Mouse (Mus musculus): ENCODE data around the gene Cenpx. TPM values are rescaled to one million over a fixed set of nuclear protein-coding genes. Genes with fewer than 3 reads are reported as not detected.
A peak's percentile ranks its signal among the peaks of the same experiment; 100 is the strongest.

The Cenpx gene
- polyA plus RNA-seq, 1 experiment, result 157 TPM

- H3K27ac ChIP-seq (ENCODE audit: insufficient read depth, low read depth, low read length), result peak overlapping the region; percentile 39; the same call in 1 of the 2 replicates
- no peaks in the 10 kb centered on the region for H3K36me3 ChIP-seq (ENCODE audit: control insufficient read depth, insufficient read depth, low read length)
- peaks cover 27% of the 10 kb centered on the region for H3K4me1 ChIP-seq (ENCODE audit: control insufficient read depth, insufficient read depth, low read length)
- TF ChIP-seq POLR2A (IDR thresholded peaks at IDR 0.05; ENCODE audit: low read depth, low read length) (no peak), CTCF (conservative IDR thresholded peaks at IDR 0.05; ENCODE audit: insufficient read depth, insufficient read length, low read depth, low read length) (no peak)
- WGBS, result 47% methylated on average over 12 of the region's 12 CpGs
- no peaks in the 10 kb centered on the region for H3K27me3 ChIP-seq (replicated peaks; ENCODE audit: control insufficient read depth, insufficient read depth, low read length)
- DNase-seq, result peak; percentile 84
- H3K4me3 ChIP-seq (ENCODE audit: insufficient read depth, low read depth, low read length), result no peak overlapping the region
Observed at GRCm38 (mm10) chr11:120695641-120696040, 17.9 kb downstream of the Cenpx start.

GRCm38 (mm10) chr11:120695184-120695583 is 18.4 kb downstream of the Cenpx start:
- Histone ChIP-seq H3K4me3 (ENCODE audit: insufficient read depth, low read depth, low read length) (no peak overlapping the region), H3K27ac (ENCODE audit: insufficient read depth, low read depth, low read length) (0 out of 2 replicates have a peak overlapping the region, but pooled peaks have one; percentile 20), H3K4me1 (ENCODE audit: control insufficient read depth, insufficient read depth, low read length) (peaks cover 27% of the 10 kb centered on the region), H3K27me3 (replicated peaks; ENCODE audit: control insufficient read depth, insufficient read depth, low read length) (no peaks in the 10 kb centered on the region), H3K36me3 (ENCODE audit: control insufficient read depth, insufficient read depth, low read length) (no peaks in the 10 kb centered on the region)
- 37% methylated on average over 4 of the region's 4 CpGs for WGBS
- DNase-seq, result no peak
- TF ChIP-seq CTCF (conservative IDR thresholded peaks at IDR 0.05; ENCODE audit: insufficient read depth, insufficient read length, low read depth, low read length) (no peak), POLR2A (IDR thresholded peaks at IDR 0.05; ENCODE audit: low read depth, low read length) (no peak)

- TF ChIP-seq CTCF (conservative IDR thresholded peaks at IDR 0.05; ENCODE audit: insufficient read depth, insufficient read length, low read depth, low read length) (no peak), POLR2A (IDR thresholded peaks at IDR 0.05; ENCODE audit: low read depth, low read length) (no peak)
- no peaks in the 10 kb centered on the region for H3K27me3 ChIP-seq (replicated peaks; ENCODE audit: control insufficient read depth, insufficient read depth, low read length)
- peak; percentile 72 for DNase-seq
- WGBS, result 57% methylated on average over 3 of the region's 3 CpGs
- H3K4me1 ChIP-seq (ENCODE audit: control insufficient read depth, insufficient read depth, low read length), result peaks cover 27% of the 10 kb centered on the region
- H3K36me3 ChIP-seq (ENCODE audit: control insufficient read depth, insufficient read depth, low read length), result 0 out of 2 replicates have a peak, but pooled peaks cover 3% of the 10 kb centered on the region
- no peak overlapping the region for H3K4me3 ChIP-seq (ENCODE audit: insufficient read depth, low read depth, low read length)
- peak overlapping the region; percentile 71 for H3K27ac ChIP-seq (ENCODE audit: insufficient read depth, low read depth, low read length)
Observed at GRCm38 (mm10) chr11:120693461-120693860, 20.1 kb downstream of the Cenpx start.

- H3K36me3 ChIP-seq (ENCODE audit: control insufficient read depth, insufficient read depth, low read length), result 0 out of 2 replicates have a peak, but pooled peaks cover 3% of the 10 kb centered on the region
- no peaks in the 10 kb centered on the region for H3K27me3 ChIP-seq (replicated peaks; ENCODE audit: control insufficient read depth, insufficient read depth, low read length)
- H3K4me1 ChIP-seq (ENCODE audit: control insufficient read depth, insufficient read depth, low read length), result peaks cover 27% of the 10 kb centered on the region
- WGBS, result 50% methylated on average over 4 of the region's 4 CpGs
- H3K27ac ChIP-seq (ENCODE audit: insufficient read depth, low read depth, low read length), result peak overlapping the region; percentile 71
- no peak for TF ChIP-seq POLR2A (IDR thresholded peaks at IDR 0.05; ENCODE audit: low read depth, low read length)
- peak; percentile 25; the same call in 1 of the 2 replicates for TF ChIP-seq CTCF (conservative IDR thresholded peaks at IDR 0.05; ENCODE audit: insufficient read depth, insufficient read length, low read depth, low read length)
- H3K4me3 ChIP-seq (ENCODE audit: insufficient read depth, low read depth, low read length), result no peak overlapping the region
- peak; percentile 92 for DNase-seq
Observed at GRCm38 (mm10) chr11:120692471-120693011, 21.0 kb downstream of the Cenpx start.

- WGBS, result 83% methylated on average over 3 of the region's 3 CpGs
- H3K4me1 ChIP-seq (ENCODE audit: control insufficient read depth, insufficient read depth, low read length), result peaks cover 14% of the 10 kb centered on the region
- H3K36me3 ChIP-seq (ENCODE audit: control insufficient read depth, insufficient read depth, low read length), result 0 out of 2 replicates have a peak, but pooled peaks cover 3% of the 10 kb centered on the region
- H3K4me3 ChIP-seq (ENCODE audit: insufficient read depth, low read depth, low read length), result no peak overlapping the region
- no peaks in the 10 kb centered on the region for H3K27me3 ChIP-seq (replicated peaks; ENCODE audit: control insufficient read depth, insufficient read depth, low read length)
- no peak for TF ChIP-seq CTCF (conservative IDR thresholded peaks at IDR 0.05; ENCODE audit: insufficient read depth, insufficient read length, low read depth, low read length)
- no peak for TF ChIP-seq POLR2A (IDR thresholded peaks at IDR 0.05; ENCODE audit: low read depth, low read length)
- DNase-seq, result no peak
- H3K27ac ChIP-seq (ENCODE audit: insufficient read depth, low read depth, low read length), result no peak overlapping the region
Observed at GRCm38 (mm10) chr11:120689365-120689764, 24.2 kb downstream of the Cenpx start.

GRCm38 (mm10) chr11:120686650-120687272 is 26.8 kb downstream of the Cenpx start:
- H3K27ac ChIP-seq (ENCODE audit: insufficient read depth, low read depth, low read length), result no peak overlapping the region
- WGBS, result 88% methylated on average over 20 of the region's 20 CpGs
- TF ChIP-seq POLR2A (IDR thresholded peaks at IDR 0.05; ENCODE audit: low read depth, low read length), result no peak
- TF ChIP-seq CTCF (conservative IDR thresholded peaks at IDR 0.05; ENCODE audit: insufficient read depth, insufficient read length, low read depth, low read length), result no peak
- 0 out of 2 replicates have a peak, but pooled peaks cover 3% of the 10 kb centered on the region for H3K36me3 ChIP-seq (ENCODE audit: control insufficient read depth, insufficient read depth, low read length)
- H3K27me3 ChIP-seq (replicated peaks; ENCODE audit: control insufficient read depth, insufficient read depth, low read length), result no peaks in the 10 kb centered on the region
- no peaks in the 10 kb centered on the region; the same call in 1 of the 2 replicates for H3K4me1 ChIP-seq (ENCODE audit: control insufficient read depth, insufficient read depth, low read length)
- no peak for DNase-seq
- H3K4me3 ChIP-seq (ENCODE audit: insufficient read depth, low read depth, low read length), result no peak overlapping the region

GRCm38 (mm10) chr11:120684660-120685059 is 28.9 kb downstream of the Cenpx start:
- no peak for DNase-seq
- Histone ChIP-seq H3K4me1 (ENCODE audit: control insufficient read depth, insufficient read depth, low read length) (peaks cover 9% of the 10 kb centered on the region), H3K27ac (ENCODE audit: insufficient read depth, low read depth, low read length) (no peak overlapping the region), H3K27me3 (replicated peaks; ENCODE audit: control insufficient read depth, insufficient read depth, low read length) (no peaks in the 10 kb centered on the region), H3K36me3 (ENCODE audit: control insufficient read depth, insufficient read depth, low read length) (0 out of 2 replicates have a peak, but pooled peaks cover 3% of the 10 kb centered on the region), H3K4me3 (ENCODE audit: insufficient read depth, low read depth, low read length) (no peak overlapping the region)
- 74% methylated on average over 2 of the region's 2 CpGs for WGBS
- no peak for TF ChIP-seq POLR2A (IDR thresholded peaks at IDR 0.05; ENCODE audit: low read depth, low read length)
- TF ChIP-seq CTCF (conservative IDR thresholded peaks at IDR 0.05; ENCODE audit: insufficient read depth, insufficient read length, low read depth, low read length), result no peak

All from kidney, adult 2 months (tissue).